In the genomic region with DNA sequence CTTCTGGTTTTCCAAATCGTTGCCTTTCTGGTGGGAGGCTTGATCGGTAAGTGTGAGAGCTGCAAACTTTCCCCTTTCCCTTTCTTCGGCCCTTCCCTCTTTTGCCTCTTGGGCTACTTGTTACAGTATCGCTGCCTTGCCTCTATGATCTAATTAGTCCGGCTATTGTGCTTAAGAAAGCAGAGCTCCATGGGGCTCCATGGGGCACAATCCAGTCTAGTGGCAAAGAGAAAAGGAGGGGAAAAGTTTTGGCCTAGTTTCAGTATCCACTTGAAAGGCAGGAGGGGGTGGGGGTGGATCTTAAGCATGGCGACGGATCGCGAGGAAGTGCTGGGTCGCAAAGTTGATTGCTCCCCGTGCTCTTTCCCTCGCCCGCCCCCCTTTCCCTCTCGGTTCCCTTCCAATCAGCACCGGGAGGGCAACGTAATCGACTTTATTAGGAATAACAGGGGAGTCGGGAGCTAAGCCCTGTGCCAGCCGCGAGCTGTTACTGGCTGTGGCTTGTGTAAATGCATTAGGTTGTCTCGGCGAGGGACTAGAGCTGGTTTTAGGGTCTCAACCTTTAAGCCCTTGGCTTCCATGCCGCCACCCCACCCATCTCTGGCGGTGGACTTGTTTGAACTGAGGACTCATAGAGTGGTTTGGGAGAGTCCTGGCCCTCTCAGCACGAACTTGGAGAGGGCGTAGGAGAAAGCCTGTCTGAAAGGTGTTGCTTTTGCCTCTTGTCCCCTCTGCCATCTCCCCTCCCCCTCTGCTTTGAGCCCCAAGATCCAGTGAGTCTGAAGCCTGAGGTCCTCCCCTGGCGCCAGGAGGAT, we compare ENCODE assay signal across 7 mouse cellular contexts. TPM values are rescaled to one million over a fixed set of nuclear protein-coding genes. Genes with fewer than 3 reads are reported as not detected.
DNase-seq lines count a peak whose midpoint lies in the region; ATAC-seq lines count a peak whose summit lies in the region.

No protein-coding gene starts in this region.

- intact Hi-C loops in left cerebral cortex, postnatal 25 days (cut with DNase I) = loop anchor here (5.0 kb wide), 1 partner anchor 178 kb away; no protein-coding TSS in a partner anchor

- H3K4me3 ChIP-seq in intestine, embryonic 15.5 days (replicated peaks) = peak overlapping the region; percentile 63

- under 1% methylated on average over 27 of the region's 27 CpGs for WGBS in intestine, embryonic 15.5 days

- H3K27me3 ChIP-seq in intestine, embryonic 15.5 days (replicated peaks) = no peaks in the 10 kb centered on the region

- peak overlapping the region; percentile 73 for H3K4me2 ChIP-seq in intestine, embryonic 15.5 days (replicated peaks)

- peak overlapping the region; percentile 85 for H3K27ac ChIP-seq in intestine, embryonic 15.5 days

- peak overlapping the region; percentile 71 for H3K9ac ChIP-seq in intestine, embryonic 15.5 days

- DNase-seq in adipocyte (ENCODE audit: low spot score) = peak; percentile 88
- DNase-seq in embryo, embryonic 11.5 days (ENCODE audit: low read depth, low spot score) = peak; percentile 52
- peak; percentile 26 to 30 for DNase-seq in left cerebral cortex, postnatal 25 days (ENCODE audit: low spot score in 2 of 2)
- DNase-seq in right cerebral cortex, postnatal 14 days = peak; percentile 18

- no peaks in the 10 kb centered on the region for H3K9me3 ChIP-seq in intestine, embryonic 15.5 days

- H3K4me1 ChIP-seq in intestine, embryonic 15.5 days (replicated peaks) = peaks cover 7% of the 10 kb centered on the region; the same call in 1 of the 2 replicates

- H3K36me3 ChIP-seq in intestine, embryonic 15.5 days = no peaks in the 10 kb centered on the region

- peak; percentile 66 for ATAC-seq in granulocyte monocyte progenitor cell, adult 5-6 weeks (replicated peaks; ENCODE audit: poor library complexity, severe bottlenecking)
- peak; percentile 68 for ATAC-seq in intestine, embryonic 15.5 days
- ATAC-seq in megakaryocyte progenitor cell, adult 5-6 weeks (replicated peaks; ENCODE audit: poor library complexity) = peak; percentile 67

RNA-seq across cellular contexts. Expression of a gene that starts 0.7 kb away (rescaled TPM):
- total RNA-seq in granulocyte monocyte progenitor cell, adult 5-6 weeks (2014; fragmentation: Nextera tagmentation) = 82.5 and 84.1 TPM in 2 replicates
- total RNA-seq in granulocyte monocyte progenitor cell, adult 5-6 weeks (2017) = 70.5 and 91.4 TPM in 2 replicates
- 76.3 and 82.2 TPM in 2 replicates for polyA plus RNA-seq in intestine, embryonic 15.5 days (2015; fragmentation: Nextera tagmentation; extraction: Ambion mirVana)
- 10 to 100 TPM; 40.4 to 46.6 TPM for total RNA-seq in left cerebral cortex, postnatal 25 days (2021)
- 83.8 and 93.0 TPM in 2 replicates for total RNA-seq in megakaryocyte progenitor cell, adult 5-6 weeks (2015)
- total RNA-seq in megakaryocyte progenitor cell, adult 5-6 weeks (2017) = 67.2 and 80.9 TPM in 2 replicates

Comparison
In these comparisons a context has a peak if more than half of its experiments do, and no peak if none do; other contexts are left out.
1. Peak in every context shown above with its lines: DNase-seq, ATAC-seq, H3K4me3 ChIP-seq and H3K27ac ChIP-seq.
2. DNase-seq: peak in every context shown above with its lines; median percentile 88 in adipocyte; 52 in embryo, embryonic 11.5 days; 28 in left cerebral cortex, postnatal 25 days; 18 in right cerebral cortex, postnatal 14 days.